Mouse (Mus musculus) midbrain, postnatal 0 days (tissue): ENCODE measurements around the gene Usp10. TPM values are rescaled to one million over a fixed set of nuclear protein-coding genes. Genes with fewer than 3 reads are reported as not detected.
A peak's percentile ranks its signal among the peaks of the same experiment; 100 is the strongest.

Source experiments
- ATAC-seq: fragments of 200-750 bp; cut with Nextera tagmentation; 2 replicates; pipeline ENCODE4 v1.8.0; 2017; ENCODE audit warnings: moderate number of reproducible peaks, mild to moderate bottlenecking, moderate TSS enrichment, moderate library complexity; ENCODE audit not compliant: low FRiP score
- DNase-seq: peaks from one replicate; pipeline ENCODE4 v3.0.0-alpha.2; 2015; ENCODE audit warnings: low spot score
- H3K27ac ChIP-seq: fragments of 300-500 bp; sonication (generic); 2 replicates; pipeline ENCODE4 v1.5.1; 2014; ENCODE audit warnings: low read depth, mild to moderate bottlenecking, low read length, mixed read lengths
- H3K27me3 ChIP-seq: fragments of 300-500 bp; sonication (generic); 2 replicates; pipeline ENCODE4 v1.6.1; 2014; ENCODE audit warnings: low read length, control low read depth, mixed read lengths; ENCODE audit not compliant: insufficient read depth
- H3K36me3 ChIP-seq: fragments of 300-500 bp; sonication (generic); 2 replicates; pipeline ENCODE4 v1.6.1; 2014; ENCODE audit warnings: low read length, control low read depth, mixed read lengths; ENCODE audit not compliant: insufficient read depth
- H3K4me1 ChIP-seq: fragments of 300-500 bp; sonication (generic); 2 replicates; pipeline ENCODE4 v1.6.1; 2014; ENCODE audit warnings: mild to moderate bottlenecking, control low read depth, antibody characterized with exemption, low read length, mixed read lengths; ENCODE audit not compliant: insufficient read depth
- H3K4me2 ChIP-seq: fragments of 300-500 bp; sonication (generic); 2 replicates; pipeline ENCODE4 v1.6.1; 2014; ENCODE audit warnings: low read depth, mild to moderate bottlenecking, low read length, mixed read lengths; ENCODE audit not compliant: poor library complexity, severe bottlenecking
- H3K4me3 ChIP-seq: fragments of 300-500 bp; sonication (generic); 2 replicates; pipeline ENCODE4 v1.5.1; 2014; ENCODE audit warnings: low read depth, mild to moderate bottlenecking, low read length, moderate library complexity
- H3K9ac ChIP-seq: fragments of 300-500 bp; sonication (generic); replicated peaks from 2 replicates; pipeline ENCODE4 v1.6.1; 2014; ENCODE audit warnings: mild to moderate bottlenecking, low read length, moderate library complexity, mixed read lengths; ENCODE audit not compliant: poor library complexity, severe bottlenecking
- H3K9me3 ChIP-seq: fragments of 300-500 bp; sonication (generic); 2 replicates; pipeline ENCODE4 v1.6.1; 2016; ENCODE audit warnings: low read length, control low read depth
- CTCF ChIP-seq: IDR thresholded peaks from 2 replicates; pipeline ENCODE4 v1.5.1; 2016; ENCODE audit warnings: antibody characterized with exemption, mild to moderate bottlenecking
- WGBS: fragments of 180-500 bp; shearing (Covaris S2); extraction: QIAGEN DNeasy Blood & Tissue Kit; methylation state at CpG from one replicate; pipeline ENCODE4 v1.1.7; 2014; 5-methylcytosine and 5-hydroxymethylcytosine counted together
- polyA plus RNA-seq: library from polyadenylated mRNA; unstranded; fragments of >200 nt; fragmentation: Nextera tagmentation; extraction: Ambion mirVana; gene quantifications from 2 replicates; pipeline ENCODE4 v1.2.1, GENCODE M21; 2015
- total RNA-seq: library from RNA; depleted of rRNA; stranded (reverse); fragments of >200 nt; gene quantifications from 2 replicates; pipeline ENCODE4 v1.2.3, GENCODE M21; 2014

Usp10 gene
- total and polyA plus RNA-seq, 2 experiments from 2014 or later, result 88.8 to 93.6 TPM

GRCm38 (mm10) chr8:119952747-119953146, 42.6 kb downstream of the Usp10 start:
- no peak for ATAC-seq
- Histone ChIP-seq H3K4me1 (no peaks in the 10 kb centered on the region), H3K9ac (no peak overlapping the region), H3K4me2 (no peak overlapping the region), H3K27me3 (no peaks in the 10 kb centered on the region), H3K36me3 (peaks cover 87% of the 10 kb centered on the region), H3K4me3 (no peak overlapping the region), H3K27ac (no peak overlapping the region), H3K9me3 (no peaks in the 10 kb centered on the region)
- 68% methylated on average over 5 of the region's 5 CpGs for WGBS
- DNase-seq, result peak; percentile 14
- TF ChIP-seq CTCF, result no peak

- TF ChIP-seq CTCF, result no peak
- H3K4me3 ChIP-seq, result no peak overlapping the region
- no peak overlapping the region for H3K4me2 ChIP-seq
- no peak overlapping the region for H3K27ac ChIP-seq
- WGBS, result 96% methylated on average over 8 of the region's 8 CpGs
- H3K27me3 ChIP-seq, result no peaks in the 10 kb centered on the region
- H3K9me3 ChIP-seq, result no peaks in the 10 kb centered on the region
- no peaks in the 10 kb centered on the region for H3K4me1 ChIP-seq
- no peak for ATAC-seq
- no peak for DNase-seq
- no peak overlapping the region for H3K9ac ChIP-seq
- peaks cover 74% of the 10 kb centered on the region for H3K36me3 ChIP-seq
These were observed 45.2 kb downstream of the Usp10 start for GRCm38 (mm10) chr8:119955333-119955732.

GRCm38 (mm10) chr8:119958076-119958475, 47.9 kb downstream of the Usp10 start:
- ATAC-seq, result no peak
- peaks cover 49% of the 10 kb centered on the region for H3K36me3 ChIP-seq

GRCm38 (mm10) chr8:119960531-119961104, 50.5 kb downstream of the Usp10 start:
- Histone ChIP-seq H3K9me3 (no peaks in the 10 kb centered on the region), H3K27ac (peak overlapping the region; percentile 59; the same call in 1 of the 2 replicates), H3K36me3 (peaks cover 25% of the 10 kb centered on the region), H3K4me2 (no peak overlapping the region), H3K9ac (no peak overlapping the region), H3K27me3 (no peaks in the 10 kb centered on the region), H3K4me1 (no peaks in the 10 kb centered on the region), H3K4me3 (no peak overlapping the region)
- ATAC-seq (peak; percentile 66), DNase-seq (peak; percentile 78)
- WGBS, result 44% methylated on average over 5 of the region's 5 CpGs
- TF ChIP-seq CTCF, result peak; percentile 52

More at GRCm38 (mm10) chr8:119958076-119958475, 47.9 kb downstream of the Usp10 start:
- H3K4me1 ChIP-seq, result no peaks in the 10 kb centered on the region
- no peak overlapping the region for H3K4me2 ChIP-seq
- no peak overlapping the region for H3K27ac ChIP-seq
- no peaks in the 10 kb centered on the region for H3K9me3 ChIP-seq
- H3K27me3 ChIP-seq, result no peaks in the 10 kb centered on the region
- no peak for TF ChIP-seq CTCF
- no peak overlapping the region for H3K9ac ChIP-seq
- no peak overlapping the region for H3K4me3 ChIP-seq
- 95% methylated on average over 10 of the region's 10 CpGs for WGBS
- DNase-seq, result no peak

GRCm38 (mm10) chr8:119964859-119965258, 54.7 kb downstream of the Usp10 start:
- Histone ChIP-seq H3K36me3 (no peaks in the 10 kb centered on the region), H3K4me2 (no peak overlapping the region), H3K4me1 (no peaks in the 10 kb centered on the region), H3K4me3 (no peak overlapping the region), H3K27me3 (no peaks in the 10 kb centered on the region), H3K27ac (no peak overlapping the region), H3K9me3 (0 out of 2 replicates have a peak, but pooled peaks cover 2% of the 10 kb centered on the region), H3K9ac (no peak overlapping the region)
- 81% methylated on average over 4 of the region's 4 CpGs for WGBS
- ATAC-seq (no peak), DNase-seq (no peak)
- no peak for TF ChIP-seq CTCF

GRCm38 (mm10) chr8:119967435-119967834, 57.3 kb downstream of the Usp10 start:
- H3K9ac ChIP-seq, result no peak overlapping the region
- 88% methylated on average over 9 of the region's 9 CpGs for WGBS
- H3K4me1 ChIP-seq, result no peaks in the 10 kb centered on the region
- H3K27ac ChIP-seq, result no peak overlapping the region
- ATAC-seq, result no peak
- no peak overlapping the region for H3K4me2 ChIP-seq
- H3K36me3 ChIP-seq, result no peaks in the 10 kb centered on the region
- TF ChIP-seq CTCF, result peak; percentile 20; the same call in 1 of the 2 replicates
- no peak overlapping the region for H3K4me3 ChIP-seq
- no peaks in the 10 kb centered on the region for H3K27me3 ChIP-seq
- no peak for DNase-seq
- 0 out of 2 replicates have a peak, but pooled peaks cover 2% of the 10 kb centered on the region for H3K9me3 ChIP-seq
